Mouse (Mus musculus): Measurements from ENCODE around the gene AU041133. TPM values are rescaled to one million over a fixed set of nuclear protein-coding genes. Genes with fewer than 3 reads are reported as not detected.
"Not testable (repeated sequence)": the region's sequence is repeated elsewhere in the genome, so short reads cannot be mapped to it uniquely, and the experiment has no call there.

The AU041133 gene
- 9.5 and 12.4 TPM in 2 replicates for polyA plus RNA-seq (2015; fragmentation: Nextera tagmentation; extraction: Ambion mirVana)

DNA sequence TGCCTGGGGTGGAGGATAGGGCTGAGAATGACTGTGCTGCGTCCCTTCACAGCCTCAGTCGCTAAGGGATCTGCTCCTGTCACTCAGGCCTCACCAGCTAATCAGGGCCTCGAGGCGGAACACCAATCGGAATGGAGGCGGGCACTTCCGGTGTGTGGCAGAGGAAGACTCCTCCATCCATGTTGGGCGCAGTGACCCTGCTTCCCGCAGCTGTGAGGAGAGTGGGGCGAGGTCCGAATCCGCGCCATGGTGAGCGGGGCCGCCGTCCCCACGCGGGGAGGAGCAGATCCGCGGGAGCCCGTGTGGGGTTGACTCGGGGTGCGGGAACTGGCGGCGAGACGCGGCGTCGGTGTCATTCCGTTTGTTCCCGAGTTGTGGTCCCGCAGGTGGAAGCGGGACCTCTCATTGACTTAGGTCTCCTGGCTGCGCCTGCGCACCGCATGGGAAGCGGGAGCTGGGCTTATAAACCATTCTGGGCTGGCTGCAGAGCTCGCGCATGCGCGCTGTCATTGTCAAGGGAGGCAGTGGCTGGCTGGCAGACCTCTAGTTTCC lies at the start of gene AU041133:
Gene AU041133, plus strand, starts transcription at position 164 of the 552 bp plus-strand sequence.
- ATAC-seq (replicated peaks) = peak; percentile 100
- H3K9me3 ChIP-seq = peaks cover 46% of the 10 kb centered on the region
- H3K36me3 ChIP-seq = peaks cover 13% of the 10 kb centered on the region; the same call in 1 of the 2 replicates
- H3K4me3 ChIP-seq = peak within 1 kb of the TSS; percentile 79
- H3K4me1 ChIP-seq = peaks cover 9% of the 10 kb centered on the region
- no peaks in the 10 kb centered on the region for H3K27me3 ChIP-seq
- H3K9ac ChIP-seq (replicated peaks) = peak within 1 kb of the TSS; percentile 78
- H3K27ac ChIP-seq (replicated peaks) = peak within 1 kb of the TSS; percentile 94
- 2% methylated on average over 41 of the region's 41 CpGs for WGBS
- peak within 1 kb of the TSS; percentile 51 for H3K4me2 ChIP-seq (replicated peaks)

DNA sequence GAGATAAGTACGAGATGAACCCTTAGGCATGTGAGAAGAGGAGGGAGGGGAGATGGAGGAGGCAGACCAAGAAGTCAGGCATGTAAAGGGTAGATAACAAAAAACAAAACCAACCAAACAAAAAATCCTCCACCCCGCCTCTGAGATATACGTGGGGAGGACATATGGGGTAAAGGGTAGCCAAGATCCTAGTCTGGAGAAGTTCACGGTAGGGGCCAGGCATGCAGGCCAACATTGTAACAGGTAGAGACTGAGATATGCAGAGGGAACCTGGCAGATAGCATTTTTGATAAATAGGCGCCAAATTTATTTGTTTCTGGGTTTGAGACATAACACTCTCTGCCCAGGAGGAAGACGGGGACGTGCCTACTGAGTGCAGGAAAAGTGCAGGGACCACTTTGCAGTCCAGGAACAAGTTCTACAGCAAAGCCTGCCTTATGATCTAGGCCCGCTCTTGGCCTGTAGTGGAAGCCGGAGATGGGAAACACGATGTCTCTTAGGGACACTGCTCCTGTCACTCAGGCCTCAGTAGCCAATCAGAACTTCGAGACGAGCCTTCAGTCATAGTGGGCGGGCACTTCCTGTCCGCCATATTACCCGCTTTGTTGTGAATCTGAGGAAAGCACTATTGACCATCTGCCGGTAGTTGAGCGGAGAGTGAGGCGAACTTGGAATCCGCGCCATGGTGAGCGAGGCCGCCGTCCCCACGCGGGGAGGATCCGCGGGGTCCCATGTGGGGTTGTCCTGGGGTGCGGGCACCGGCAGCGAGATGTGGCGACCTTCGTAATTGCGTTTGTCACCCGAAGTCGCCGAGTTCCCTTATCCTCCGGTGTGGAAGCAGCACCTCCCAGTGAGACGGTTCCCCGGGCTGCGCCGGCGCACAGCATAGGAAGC lies 44.8 kb upstream of the AU041133 start, which contains the start of gene BC024063:
Gene BC024063, plus strand, starts transcription at position 626 of the 894 bp plus-strand sequence.
- not testable (repeated sequence) for H3K36me3 ChIP-seq, H3K9me3 ChIP-seq, H3K4me1 ChIP-seq, H3K27me3 ChIP-seq
- H3K27ac ChIP-seq (replicated peaks) = peak within 1 kb of the TSS; percentile 95
- ATAC-seq (replicated peaks) = peak; percentile 99
- peak within 1 kb of the TSS; percentile 51 for H3K4me3 ChIP-seq
- peak within 1 kb of the TSS; percentile 70 for H3K9ac ChIP-seq (replicated peaks)
- H3K4me2 ChIP-seq (replicated peaks) = peak within 1 kb of the TSS; percentile 40
- WGBS = 19% methylated on average over 42 of the region's 42 CpGs

DNA sequence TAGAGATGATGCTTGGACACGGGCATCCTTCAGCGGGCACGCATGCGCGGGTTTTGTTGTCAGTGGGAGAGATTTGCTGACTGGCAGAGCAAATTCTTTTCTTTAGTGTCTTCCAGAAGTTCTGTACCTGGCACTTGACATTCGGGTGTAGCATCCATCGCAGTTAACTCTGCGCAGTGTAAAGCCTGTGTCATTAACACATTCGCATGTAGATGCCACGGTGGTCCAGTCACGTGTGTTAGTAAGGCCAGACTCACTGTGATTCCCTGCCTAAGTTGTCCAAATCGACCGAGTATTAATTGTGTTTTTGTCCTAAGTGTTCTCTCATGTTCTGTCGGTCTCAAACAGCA lies 44.2 kb upstream of the AU041133 start:
- H3K9ac ChIP-seq (replicated peaks) = peak overlapping the region; percentile 70; the same call in 1 of the 2 replicates
- H3K9me3 ChIP-seq; ATAC-seq (replicated peaks); H3K36me3 ChIP-seq; H3K27me3 ChIP-seq; H3K4me1 ChIP-seq: not testable (repeated sequence)
- peak overlapping the region; percentile 95 for H3K27ac ChIP-seq (replicated peaks)
- 19% methylated on average over 14 of the region's 14 CpGs for WGBS
- H3K4me2 ChIP-seq (replicated peaks) = peak overlapping the region; percentile 40
- peak overlapping the region; percentile 51 for H3K4me3 ChIP-seq

DNA sequence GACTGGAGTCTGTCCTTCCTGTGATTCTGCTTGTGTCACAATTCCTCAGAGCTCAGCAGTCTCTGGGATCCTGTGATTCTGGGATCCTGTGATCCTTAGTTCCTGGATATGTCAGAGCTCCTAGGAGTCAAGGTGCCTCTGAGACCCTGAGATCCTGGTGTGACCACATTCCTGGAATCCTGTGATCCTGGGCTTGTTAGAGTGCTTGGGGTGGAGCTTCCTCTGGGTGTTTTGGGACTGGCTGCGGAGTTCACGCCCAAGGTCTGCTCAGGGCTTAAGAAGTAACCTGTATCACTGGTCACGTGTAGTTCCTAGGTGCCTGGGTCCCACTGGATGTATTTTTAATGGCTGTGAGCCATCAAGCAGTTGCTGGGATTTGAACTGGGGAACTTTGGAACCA lies 10.6 kb upstream of the AU041133 start:
- no peak overlapping the region for H3K4me3 ChIP-seq
- H3K4me1 ChIP-seq = no peaks in the 10 kb centered on the region
- peaks cover 3% of the 10 kb centered on the region for H3K36me3 ChIP-seq
- H3K9me3 ChIP-seq = peaks cover 59% of the 10 kb centered on the region
- ATAC-seq (replicated peaks) = no peak
- no peak overlapping the region for H3K27ac ChIP-seq (replicated peaks)
- no peaks in the 10 kb centered on the region for H3K27me3 ChIP-seq
- no peak overlapping the region for H3K4me2 ChIP-seq (replicated peaks)
- no peak overlapping the region for H3K9ac ChIP-seq (replicated peaks)
- 84% methylated on average over 3 of the region's 3 CpGs for WGBS

DNA sequence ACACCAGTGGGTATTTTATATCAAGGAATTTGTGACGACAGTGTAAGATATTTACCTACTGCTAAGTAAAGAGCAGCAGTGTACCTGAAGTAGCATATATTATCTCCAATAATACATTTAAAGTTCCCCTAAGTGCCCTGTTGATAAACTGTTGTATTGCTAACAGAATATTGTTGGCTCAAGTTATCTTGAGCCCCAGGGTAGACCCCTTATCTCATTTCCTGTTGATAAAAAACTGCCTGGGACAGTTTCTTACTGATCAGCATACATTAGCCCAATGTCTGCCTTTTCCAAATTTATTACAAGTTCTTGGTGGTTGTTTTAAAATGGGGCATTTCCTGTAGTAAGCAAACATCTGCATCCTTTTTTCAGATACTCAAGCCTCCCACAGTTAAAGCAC lies 17.5 kb downstream of the AU041133 start:
- Histone ChIP-seq H3K4me1 (no peaks in the 10 kb centered on the region), H3K4me2 (replicated peaks) (no peak overlapping the region), H3K4me3 (no peak overlapping the region), H3K36me3 (peaks cover 58% of the 10 kb centered on the region), H3K27me3 (no peaks in the 10 kb centered on the region), H3K9me3 (peaks cover 46% of the 10 kb centered on the region), H3K27ac (replicated peaks) (no peak overlapping the region), H3K9ac (replicated peaks) (no peak overlapping the region)
- WGBS = 95% methylated on average over 1 of the region's 1 CpGs
- ATAC-seq (replicated peaks) = no peak

DNA sequence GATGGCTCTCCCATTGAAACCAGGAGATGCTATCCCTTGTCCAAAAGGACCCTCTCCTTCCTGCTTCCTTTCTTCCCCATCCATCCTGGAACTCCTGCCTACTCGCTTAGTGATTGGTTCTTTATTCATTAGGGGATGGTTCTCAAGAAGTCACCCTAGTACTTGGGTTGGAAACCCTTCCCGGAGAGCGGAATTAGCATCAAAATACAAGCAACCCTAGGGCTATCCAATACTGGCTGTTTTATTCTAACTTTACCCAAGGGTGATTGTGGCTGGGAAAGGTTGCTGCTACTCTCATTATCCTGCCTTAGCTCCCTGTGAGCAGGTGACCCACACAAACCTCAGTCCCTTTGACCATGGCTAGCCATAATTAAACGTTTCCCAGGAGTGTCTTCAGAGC lies 19.8 kb downstream of the AU041133 start:
- H3K4me1 ChIP-seq = no peaks in the 10 kb centered on the region
- WGBS = 86% methylated on average over 4 of the region's 4 CpGs
- no peak overlapping the region for H3K4me3 ChIP-seq
- H3K9ac ChIP-seq (replicated peaks) = no peak overlapping the region
- H3K4me2 ChIP-seq (replicated peaks) = no peak overlapping the region
- H3K27me3 ChIP-seq = no peaks in the 10 kb centered on the region
- ATAC-seq (replicated peaks) = no peak
- H3K9me3 ChIP-seq = peaks cover 66% of the 10 kb centered on the region
- H3K36me3 ChIP-seq = peaks cover 74% of the 10 kb centered on the region
- no peak overlapping the region for H3K27ac ChIP-seq (replicated peaks)

DNA sequence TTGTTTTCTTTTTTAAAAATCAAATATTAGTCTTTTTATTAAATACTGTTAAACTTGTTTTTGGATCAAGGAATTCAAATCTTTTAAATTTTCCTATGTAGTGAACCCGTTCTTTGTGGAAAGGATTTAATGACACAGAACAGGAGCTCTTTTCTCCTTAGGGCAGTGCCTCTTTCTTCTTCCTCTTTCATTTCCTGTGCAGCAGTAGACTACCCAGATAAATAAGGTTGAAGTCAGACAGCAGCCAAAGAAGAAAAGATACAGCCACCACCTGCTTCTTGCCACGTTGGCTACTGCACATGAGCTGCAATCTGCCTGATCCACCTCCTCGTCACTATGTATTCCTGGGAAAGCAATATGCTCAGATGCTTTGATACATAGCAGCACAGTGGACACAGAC lies 40.0 kb downstream of the AU041133 start:
- H3K27ac ChIP-seq (replicated peaks) = no peak overlapping the region
- no peaks in the 10 kb centered on the region for H3K4me1 ChIP-seq
- H3K9ac ChIP-seq (replicated peaks) = no peak overlapping the region
- 85% methylated on average over 3 of the region's 3 CpGs for WGBS
- no peak overlapping the region for H3K4me3 ChIP-seq
- H3K27me3 ChIP-seq = no peaks in the 10 kb centered on the region
- no peaks in the 10 kb centered on the region for H3K36me3 ChIP-seq
- no peak for ATAC-seq (replicated peaks)
- no peaks in the 10 kb centered on the region for H3K9me3 ChIP-seq
- no peak overlapping the region for H3K4me2 ChIP-seq (replicated peaks)

DNA sequence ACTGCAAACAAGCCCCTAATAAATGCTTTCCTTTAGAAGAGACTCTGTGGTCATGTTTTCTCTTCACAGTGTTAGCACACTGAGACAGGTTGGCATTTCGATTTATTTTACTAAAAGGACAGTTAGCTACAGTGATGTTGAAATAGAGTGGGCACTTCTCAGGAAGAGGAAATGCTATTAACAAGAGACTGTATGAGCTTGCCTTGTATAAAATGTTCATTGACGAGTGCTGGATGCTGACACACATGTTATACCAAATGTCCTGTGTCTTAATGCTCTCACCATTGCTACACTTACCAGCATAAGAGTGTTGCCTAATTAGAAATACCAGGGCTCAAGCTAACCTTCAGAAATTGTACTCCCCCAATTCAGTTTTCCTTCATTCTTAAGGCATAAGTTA lies 42.0 kb downstream of the AU041133 start:
- Histone ChIP-seq H3K36me3 (no peaks in the 10 kb centered on the region), H3K27me3 (no peaks in the 10 kb centered on the region), H3K4me2 (replicated peaks) (no peak overlapping the region), H3K9me3 (no peaks in the 10 kb centered on the region), H3K9ac (replicated peaks) (no peak overlapping the region), H3K4me1 (no peaks in the 10 kb centered on the region), H3K27ac (replicated peaks) (no peak overlapping the region), H3K4me3 (no peak overlapping the region)
- 81% methylated on average over 2 of the region's 2 CpGs for WGBS
- no peak for ATAC-seq (replicated peaks)

DNA sequence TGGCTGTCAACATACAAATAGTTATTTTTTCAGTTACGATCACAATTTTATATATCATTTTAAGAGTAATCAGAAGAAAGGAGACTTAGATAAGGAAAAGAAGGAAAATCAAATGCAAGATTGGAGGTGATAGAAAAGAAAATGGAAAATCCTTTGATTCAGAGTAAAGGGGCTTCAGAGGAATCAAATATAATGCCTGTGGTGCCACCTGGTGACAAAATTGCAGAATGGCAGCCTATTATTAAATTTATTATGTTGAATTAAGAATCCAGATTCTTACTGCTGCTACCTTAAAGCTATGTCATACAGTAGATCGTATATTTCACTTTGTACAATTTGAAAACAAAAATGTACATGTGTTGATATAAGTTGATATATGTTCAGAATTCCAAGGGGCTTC lies 43.0 kb downstream of the AU041133 start:
- 62% methylated on average over 2 of the region's 2 CpGs for WGBS
- no peak for ATAC-seq (replicated peaks)

DNA sequence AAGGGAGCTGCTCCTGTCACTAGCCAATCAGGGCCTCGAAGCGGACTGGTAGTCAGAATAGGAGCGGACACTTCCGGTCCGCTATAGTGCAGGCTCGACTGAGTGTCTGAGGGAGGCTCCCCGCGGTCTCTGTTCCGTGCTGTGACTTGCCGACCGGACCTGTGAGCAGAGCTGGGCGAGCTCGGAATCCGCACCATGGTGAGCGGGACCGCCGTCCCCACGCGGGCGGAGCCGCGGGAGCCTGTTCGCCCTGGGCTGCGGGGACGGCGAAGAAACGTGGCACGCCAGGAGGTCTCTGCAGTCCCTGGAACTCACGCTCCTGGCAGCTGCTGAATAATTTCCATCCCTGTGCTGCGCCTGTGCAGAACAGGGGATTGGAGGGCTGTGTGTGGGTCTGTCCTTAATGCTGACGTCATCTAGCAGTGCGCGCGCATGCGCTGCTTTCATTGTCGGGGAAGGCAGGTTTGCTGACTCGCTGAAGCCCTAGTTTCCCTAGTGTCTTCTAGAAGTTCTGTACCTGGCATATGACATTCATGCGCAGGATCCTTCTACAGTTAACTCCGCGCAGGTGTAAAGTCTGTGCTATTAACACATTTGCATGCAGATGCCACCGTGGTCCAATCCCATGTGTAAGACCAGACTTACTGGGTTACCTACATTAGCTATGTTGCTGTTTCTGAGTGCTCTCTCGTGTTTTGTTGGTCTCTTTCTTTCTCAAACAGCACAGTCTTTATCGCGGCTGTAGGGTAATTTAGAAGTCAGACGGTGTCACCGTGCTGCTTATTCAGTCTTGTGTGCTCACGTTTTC lies 50.6 kb downstream of the AU041133 start:
- H3K4me2 ChIP-seq (replicated peaks) = peak overlapping the region; percentile 70
- H3K27ac ChIP-seq (replicated peaks) = peak overlapping the region; percentile 98
- H3K36me3 ChIP-seq = no peaks in the 10 kb centered on the region
- H3K9me3 ChIP-seq = 0 out of 2 replicates have a peak, but pooled peaks cover 4% of the 10 kb centered on the region
- H3K27me3 ChIP-seq = no peaks in the 10 kb centered on the region
- 6% methylated on average over 47 of the region's 47 CpGs for WGBS
- peak overlapping the region; percentile 88 for H3K9ac ChIP-seq (replicated peaks)
- peak overlapping the region; percentile 82 for H3K4me3 ChIP-seq
- peak; percentile 100 for ATAC-seq (replicated peaks)
- peaks cover 5% of the 10 kb centered on the region for H3K4me1 ChIP-seq

More for the DNA sequence above, 43.0 kb downstream of the AU041133 start:
- H3K9me3 ChIP-seq = no peaks in the 10 kb centered on the region
- H3K4me1 ChIP-seq = no peaks in the 10 kb centered on the region
- no peak overlapping the region for H3K4me2 ChIP-seq (replicated peaks)
- H3K27ac ChIP-seq (replicated peaks) = no peak overlapping the region
- H3K4me3 ChIP-seq = no peak overlapping the region
- H3K36me3 ChIP-seq = no peaks in the 10 kb centered on the region
- no peak overlapping the region for H3K9ac ChIP-seq (replicated peaks)
- H3K27me3 ChIP-seq = no peaks in the 10 kb centered on the region

Data from forebrain, embryonic 15.5 days (tissue).